Mouse (Mus musculus) forebrain, postnatal 0 days (tissue): ENCODE measurements around the gene Wdr95. TPM values are rescaled to one million over a fixed set of nuclear protein-coding genes. Genes with fewer than 3 reads are reported as not detected.

Experiments
- ATAC-seq: fragments of 200-750 bp; cut with Nextera tagmentation; 2 replicates; pipeline ENCODE4 v1.8.0; 2017; ENCODE audit warnings: mild to moderate bottlenecking, moderate library complexity
- DNase-seq: peaks from one replicate; pipeline ENCODE4 v3.0.0-alpha.2; 2015
- H3K27ac ChIP-seq: fragments of 300-500 bp; sonication (generic); 2 replicates; pipeline ENCODE4 v1.5.1; 2014; ENCODE audit warnings: low read depth, mild to moderate bottlenecking, antibody characterized with exemption, low read length, moderate library complexity, mixed read lengths
- H3K27me3 ChIP-seq: fragments of 300-500 bp; sonication (generic); 2 replicates; pipeline ENCODE4 v1.6.1; 2014; ENCODE audit warnings: mild to moderate bottlenecking, low read length, mixed read lengths; ENCODE audit not compliant: insufficient read depth
- H3K36me3 ChIP-seq: fragments of 300-500 bp; sonication (generic); 2 replicates; pipeline ENCODE4 v1.6.1; 2014; ENCODE audit warnings: mild to moderate bottlenecking, moderate library complexity; ENCODE audit not compliant: insufficient read depth
- H3K4me1 ChIP-seq: fragments of 300-500 bp; sonication (generic); 2 replicates; pipeline ENCODE4 v1.6.1; 2014; ENCODE audit warnings: antibody characterized with exemption; ENCODE audit not compliant: insufficient read depth
- H3K4me2 ChIP-seq: fragments of 300-500 bp; sonication (generic); 2 replicates; pipeline ENCODE4 v1.6.1; 2014; ENCODE audit warnings: low read depth, mild to moderate bottlenecking, moderate library complexity
- H3K4me3 ChIP-seq: fragments of 300-500 bp; sonication (generic); 2 replicates; pipeline ENCODE4 v1.5.1; 2014; ENCODE audit warnings: low read depth, low read length, mixed read lengths
- H3K9ac ChIP-seq: fragments of 300-500 bp; sonication (generic); 2 replicates; pipeline ENCODE4 v1.6.1; 2014; ENCODE audit warnings: mild to moderate bottlenecking
- H3K9me3 ChIP-seq: fragments of 300-500 bp; sonication (generic); 2 replicates; pipeline ENCODE4 v1.6.1; 2016; ENCODE audit warnings: low read length
- CTCF ChIP-seq: sonication (generic); IDR thresholded peaks from 2 replicates; pipeline ENCODE4 v1.5.1; 2016; ENCODE audit warnings: antibody characterized with exemption, control low read depth, low read depth
- WGBS: fragments of 180-500 bp; shearing (Covaris S2); extraction: QIAGEN DNeasy Blood & Tissue Kit; methylation state at CpG from one replicate; pipeline ENCODE4 v1.1.7; 2014; 5-methylcytosine and 5-hydroxymethylcytosine counted together
- polyA plus RNA-seq: library from polyadenylated mRNA; unstranded; fragments of >200 nt; fragmentation: Nextera tagmentation; extraction: Ambion mirVana; gene quantifications from 2 replicates; pipeline ENCODE4 v1.2.1, GENCODE M21; 2015
- total RNA-seq: library from RNA; depleted of rRNA; stranded (reverse); fragments of >200 nt; gene quantifications from 2 replicates; pipeline ENCODE4 v1.2.3, GENCODE M21; 2014

The Wdr95 gene
- total and polyA plus RNA-seq, 2 experiments from 2014 or later: 0.38 to 0.84 TPM

- 0 out of 2 replicates have a peak, but pooled peaks have one; percentile 15 for TF ChIP-seq CTCF
- Histone ChIP-seq H3K4me3 (no peak overlapping the region), H3K9ac (no peak overlapping the region), H3K27me3 (no peaks in the 10 kb centered on the region), H3K4me2 (no peak overlapping the region), H3K9me3 (no peaks in the 10 kb centered on the region), H3K4me1 (peaks cover 7% of the 10 kb centered on the region), H3K27ac (no peak overlapping the region), H3K36me3 (no peaks in the 10 kb centered on the region)
- 96% methylated on average over 2 of the region's 2 CpGs for WGBS
- DNase-seq: no peak
- ATAC-seq: no peak
These were observed 22.4 kb upstream of the Wdr95 start for GRCm38 (mm10) chr5:149506033-149506432.

GRCm38 (mm10) chr5:149508094-149509029 is 20.1 kb upstream of the Wdr95 start:
- no peak for DNase-seq
- no peak overlapping the region for H3K4me2 ChIP-seq
- H3K36me3 ChIP-seq: no peaks in the 10 kb centered on the region
- no peak for TF ChIP-seq CTCF
- no peak for ATAC-seq
- H3K27ac ChIP-seq: no peak overlapping the region
- H3K4me1 ChIP-seq: peaks cover 5% of the 10 kb centered on the region
- H3K9me3 ChIP-seq: no peaks in the 10 kb centered on the region
- no peak overlapping the region for H3K9ac ChIP-seq
- 85% methylated on average over 20 of the region's 20 CpGs for WGBS
- H3K27me3 ChIP-seq: no peaks in the 10 kb centered on the region
- H3K4me3 ChIP-seq: no peak overlapping the region

GRCm38 (mm10) chr5:149510323-149510722 is 18.2 kb upstream of the Wdr95 start:
- H3K27me3 ChIP-seq: no peaks in the 10 kb centered on the region
- no peak for DNase-seq
- H3K27ac ChIP-seq: no peak overlapping the region
- ATAC-seq: 0 out of 2 replicates have a peak, but pooled peaks have one; percentile 12
- H3K4me3 ChIP-seq: no peak overlapping the region
- no peaks in the 10 kb centered on the region for H3K36me3 ChIP-seq
- TF ChIP-seq CTCF: no peak
- 0 out of 2 replicates have a peak, but pooled peaks cover 6% of the 10 kb centered on the region for H3K4me1 ChIP-seq
- no peak overlapping the region for H3K9ac ChIP-seq
- H3K4me2 ChIP-seq: no peak overlapping the region
- H3K9me3 ChIP-seq: no peaks in the 10 kb centered on the region
- WGBS: 30% methylated on average over 13 of the region's 13 CpGs

GRCm38 (mm10) chr5:149512695-149513094 is 15.8 kb upstream of the Wdr95 start:
- ATAC-seq: peak; percentile 5; the same call in 1 of the 2 replicates
- Histone ChIP-seq H3K4me1 (0 out of 2 replicates have a peak, but pooled peaks cover 6% of the 10 kb centered on the region), H3K36me3 (no peaks in the 10 kb centered on the region), H3K9ac (no peak overlapping the region), H3K4me2 (no peak overlapping the region), H3K9me3 (no peaks in the 10 kb centered on the region), H3K4me3 (no peak overlapping the region), H3K27ac (no peak overlapping the region), H3K27me3 (no peaks in the 10 kb centered on the region)
- WGBS: 8% methylated on average over 3 of the region's 3 CpGs
- no peak for DNase-seq
- TF ChIP-seq CTCF: no peak

- Histone ChIP-seq H3K27me3 (no peaks in the 10 kb centered on the region), H3K36me3 (no peaks in the 10 kb centered on the region), H3K9me3 (no peaks in the 10 kb centered on the region), H3K4me3 (no peak overlapping the region), H3K27ac (peak overlapping the region; percentile 47; the same call in 1 of the 2 replicates), H3K4me1 (0 out of 2 replicates have a peak, but pooled peaks cover 6% of the 10 kb centered on the region), H3K4me2 (no peak overlapping the region), H3K9ac (no peak overlapping the region)
- no peak for TF ChIP-seq CTCF
- DNase-seq (no peak), ATAC-seq (peak; percentile 34; the same call in 1 of the 2 replicates)
- WGBS: 8% methylated on average over 9 of the region's 9 CpGs
These were observed 14.9 kb upstream of the Wdr95 start for GRCm38 (mm10) chr5:149513438-149514086.

GRCm38 (mm10) chr5:149514087-149514671 is 14.3 kb upstream of the Wdr95 start:
- Histone ChIP-seq H3K9ac (no peak overlapping the region), H3K27ac (peak overlapping the region; percentile 47), H3K36me3 (no peaks in the 10 kb centered on the region), H3K4me2 (no peak overlapping the region), H3K4me1 (0 out of 2 replicates have a peak, but pooled peaks cover 6% of the 10 kb centered on the region), H3K9me3 (no peaks in the 10 kb centered on the region), H3K27me3 (no peaks in the 10 kb centered on the region), H3K4me3 (no peak overlapping the region)
- TF ChIP-seq CTCF: peak; percentile 44
- 7% methylated on average over 14 of the region's 14 CpGs for WGBS
- ATAC-seq (peak; percentile 76), DNase-seq (peak; percentile 72)
